Mouse (Mus musculus) CD4-positive, CD25-positive, alpha-beta regulatory T cell, adult 9 weeks (primary cell): Measurements from ENCODE around the gene Olfr319. TPM values are rescaled to one million over a fixed set of nuclear protein-coding genes. Genes with fewer than 3 reads are reported as not detected.

ENCODE experiments used
- polyA plus RNA-seq: library from polyadenylated mRNA; unstranded; fragments of 100-300 nt; shearing (Covaris generic); gene quantifications from one replicate; pipeline ENCODE4 v1.2.1, GENCODE M21; 2017

The Olfr319 gene
- not detected for polyA plus RNA-seq

GRCm38 (mm10) chr11:58698862-58699261, at the start of gene Olfr319:
TSS of gene Olfr319 (plus strand) at chr11:58699162.

GRCm38 (mm10) chr11:58658596-58658995, 40.4 kb upstream of the Olfr319 start, which contains the start of gene Olfr322:
TSS of gene Olfr322 (plus strand) at chr11:58658782.

GRCm38 (mm10) chr11:58680799-58681198, 18.2 kb upstream of the Olfr319 start, which contains the start of gene Olfr320:
TSS of gene Olfr320 (plus strand) at chr11:58681099.

GRCm38 (mm10) chr11:58723914-58724313, 25.0 kb downstream of the Olfr319 start, which contains the start of gene Olfr318:
TSS of gene Olfr318 (minus strand) at chr11:58724014.

GRCm38 (mm10) chr11:58738792-58739262, 39.9 kb downstream of the Olfr319 start, which contains the start of gene Olfr317:
TSS of gene Olfr317 (minus strand) at chr11:58739212.

GRCm38 (mm10) chr11:58752434-58752833, 53.5 kb downstream of the Olfr319 start, which contains the start of gene Olfr316:
TSS of gene Olfr316 (plus strand) at chr11:58752734.

Other genes with a start within 250 kb of the Olfr319 start
- not detected for gene Lypd9, start 246.2 kb upstream of the Olfr319 start, polyA plus RNA-seq
- not detected for gene Olfr30, start 236.9 kb upstream of the Olfr319 start, polyA plus RNA-seq
- gene Olfr332, start 206.6 kb upstream of the Olfr319 start, polyA plus RNA-seq = not detected
- gene Olfr331, start 196.6 kb upstream of the Olfr319 start, polyA plus RNA-seq = not detected
- not detected for gene Olfr330, start 164.3 kb upstream of the Olfr319 start, polyA plus RNA-seq
- not detected for gene Olfr329-ps, start 152.7 kb upstream of the Olfr319 start, polyA plus RNA-seq
- gene Olfr328, start 143.5 kb upstream of the Olfr319 start, polyA plus RNA-seq = not detected
- gene Olfr224, start 128.6 kb upstream of the Olfr319 start, polyA plus RNA-seq = not detected
- gene Olfr325, start 121.4 kb upstream of the Olfr319 start, polyA plus RNA-seq = not detected
- gene Olfr324, start 104.0 kb upstream of the Olfr319 start, polyA plus RNA-seq = not detected
- gene 2210407C18Rik, start 83.1 kb upstream of the Olfr319 start, polyA plus RNA-seq = not detected
- gene Olfr323, start 68.7 kb upstream of the Olfr319 start, polyA plus RNA-seq = not detected
- not detected for gene Trim58, start 58.7 kb upstream of the Olfr319 start, polyA plus RNA-seq
- gene Olfr322, start 40.4 kb upstream of the Olfr319 start, polyA plus RNA-seq = not detected
- gene Olfr320, start 18.1 kb upstream of the Olfr319 start, polyA plus RNA-seq = not detected
- gene Olfr318, start 24.9 kb downstream of the Olfr319 start, polyA plus RNA-seq = 0.09 TPM
- not detected for gene Olfr317, start 40.0 kb downstream of the Olfr319 start, polyA plus RNA-seq
- gene Olfr316, start 53.6 kb downstream of the Olfr319 start, polyA plus RNA-seq = not detected
- not detected for gene Olfr315, start 74.0 kb downstream of the Olfr319 start, polyA plus RNA-seq
- 0.10 TPM for gene Olfr314, start 83.8 kb downstream of the Olfr319 start, polyA plus RNA-seq
- not detected for gene Fam183b, start 102.8 kb downstream of the Olfr319 start, polyA plus RNA-seq
- gene Olfr313, start 115.8 kb downstream of the Olfr319 start, polyA plus RNA-seq = not detected
- not detected for gene Olfr312, start 130.1 kb downstream of the Olfr319 start, polyA plus RNA-seq
- not detected for gene Olfr311, start 140.1 kb downstream of the Olfr319 start, polyA plus RNA-seq
- gene Gm12258, start 148.0 kb downstream of the Olfr319 start, polyA plus RNA-seq = 10.2 TPM
- 14.1 TPM for gene 2810021J22Rik, start 168.1 kb downstream of the Olfr319 start, polyA plus RNA-seq
- 12.8 TPM for gene Zfp39, start 205.1 kb downstream of the Olfr319 start, polyA plus RNA-seq
- gene Btnl10, start 218.7 kb downstream of the Olfr319 start, polyA plus RNA-seq = not detected
- 12.4 TPM for gene Rnf187, start 239.8 kb downstream of the Olfr319 start, polyA plus RNA-seq
- 25.7 TPM for gene Hist3h2ba, start 249.8 kb downstream of the Olfr319 start, polyA plus RNA-seq